Mouse (Mus musculus): ENCODE data around the gene Sema4b.
A peak's percentile ranks its signal among the peaks of the same experiment; 100 is the strongest.

GRCm38 (mm10) chr7:80197371-80197770 lies 10.7 kb downstream of the Sema4b start:
- TF ChIP-seq CTCF (IDR thresholded peaks at IDR 0.05; ENCODE audit: low read depth) (peak; percentile 48), EP300 (IDR thresholded peaks at IDR 0.05; ENCODE audit: low read depth) (0 out of 2 replicates have a peak, but pooled peaks have one; percentile 12)

Data from liver, embryonic 14.5 days (tissue).